Mouse (Mus musculus) layer of hippocampus, adult 2 months (tissue): ENCODE results near the gene Psmb5. TPM values are rescaled to one million over a fixed set of nuclear protein-coding genes. Genes with fewer than 3 reads are reported as not detected.

Experiments used
- DNase-seq, 2 experiments: peaks; one replicate each; pipeline ENCODE4 v3.0.0; 2022; ENCODE audit warnings: low spot score in 2 of 2
- H3K27ac ChIP-seq: fragments of 200-600 bp; 2 replicates; pipeline ENCODE4 v1.8.1; 2022
- H3K4me3 ChIP-seq: fragments of 200-600 bp; 2 replicates; pipeline ENCODE4 v1.8.1; 2022; ENCODE audit warnings: mild to moderate bottlenecking
- CTCF ChIP-seq: fragments of 200-600 bp; conservative IDR thresholded peaks from 2 replicates; pipeline ENCODE4 v1.8.1; 2022; ENCODE audit warnings: antibody characterized with exemption, mild to moderate bottlenecking, moderate library complexity
- total RNA-seq, 2 experiments: library from RNA; stranded (reverse); gene quantifications; 2 replicates each; pipeline ENCODE4 v1.2.3; 2021

Gene Psmb5
- total RNA-seq, 2 experiments from 2014 or later = 199 to 218 TPM

DNA sequence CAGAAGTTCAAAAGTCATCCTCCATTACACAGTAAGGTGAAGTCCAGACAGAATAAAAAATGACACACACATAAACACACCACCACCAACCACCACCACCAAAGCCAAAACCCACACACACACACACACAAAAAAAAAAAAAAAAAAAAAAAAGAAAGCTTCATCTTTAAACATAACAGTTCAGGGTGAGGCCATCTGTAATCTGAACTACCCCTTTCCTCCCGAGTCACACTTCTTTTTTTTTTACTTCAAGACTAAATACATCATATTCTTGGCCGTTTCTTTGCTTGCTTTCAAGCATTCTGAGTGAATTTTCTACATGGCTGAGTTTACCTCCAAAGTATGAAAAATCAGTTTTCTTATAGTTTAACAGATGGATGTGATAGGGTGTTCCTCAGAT lies 16.2 kb downstream of the Psmb5 start:
- no peak for TF ChIP-seq CTCF
- no peak overlapping the region for H3K4me3 ChIP-seq
- no peak for DNase-seq
- no peak overlapping the region for H3K27ac ChIP-seq

DNA sequence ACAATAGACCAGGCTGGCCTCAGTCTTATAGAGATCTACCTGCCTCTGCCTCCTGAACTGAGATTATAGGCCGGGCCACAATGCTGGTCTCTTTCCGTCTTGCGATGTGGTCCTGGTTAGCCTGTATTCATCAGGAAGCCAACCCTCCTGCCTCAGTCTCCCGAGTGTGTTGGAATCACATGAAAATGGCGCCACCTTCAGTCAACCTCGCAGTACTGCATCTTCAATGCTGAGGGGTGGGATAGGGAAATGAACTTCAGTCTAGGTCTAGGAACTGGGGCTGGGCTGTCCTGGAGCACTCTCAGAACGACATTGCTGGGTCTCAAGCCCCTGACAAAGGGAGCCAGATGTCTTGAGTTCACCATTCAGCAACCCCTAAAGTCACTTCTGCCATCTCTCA lies 20.7 kb downstream of the Psmb5 start:
- no peak for DNase-seq
- no peak overlapping the region for H3K4me3 ChIP-seq
- no peak overlapping the region for H3K27ac ChIP-seq
- peak; percentile 67 for TF ChIP-seq CTCF

DNA sequence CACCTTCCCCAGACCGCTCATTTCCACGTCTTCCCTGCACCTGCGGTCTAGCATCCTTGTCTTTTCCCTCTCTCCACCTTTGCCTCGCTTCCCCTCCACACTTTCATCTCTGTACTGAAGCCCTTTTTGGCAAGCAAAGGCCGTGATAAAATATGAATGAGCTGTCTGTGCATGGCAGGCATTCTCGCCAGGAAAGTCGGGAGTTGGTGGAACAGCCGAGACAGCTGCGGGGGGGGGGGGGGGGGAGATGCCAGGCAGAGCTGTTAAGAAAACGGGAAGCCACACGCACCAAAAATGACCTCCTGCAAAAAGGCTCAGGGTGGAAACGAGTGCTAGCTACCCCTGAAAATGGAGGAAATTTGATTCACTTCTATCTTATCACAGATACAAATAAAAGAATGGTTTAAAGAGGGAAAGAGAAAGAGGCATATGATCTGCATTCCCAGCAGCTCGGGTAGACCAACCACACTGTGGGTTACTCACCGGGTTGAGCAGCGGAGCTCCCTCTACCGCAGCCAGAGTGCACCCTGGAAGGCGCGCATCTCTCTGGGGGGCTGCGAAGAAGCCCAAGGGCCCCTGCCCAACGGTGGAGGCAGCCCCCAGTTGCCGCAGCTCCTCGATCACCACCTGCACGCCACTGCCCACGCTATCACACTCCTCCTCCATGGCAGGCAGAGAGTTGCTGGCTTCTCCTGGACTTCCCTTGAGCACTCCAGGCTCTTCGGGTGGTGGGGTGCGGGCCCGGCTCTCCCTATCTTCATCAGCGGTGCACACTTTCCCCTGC lies 23.0 kb downstream of the Psmb5 start:
- TF ChIP-seq CTCF = no peak
- H3K4me3 ChIP-seq = peak overlapping the region; percentile 34
- DNase-seq = no peak

DNA sequence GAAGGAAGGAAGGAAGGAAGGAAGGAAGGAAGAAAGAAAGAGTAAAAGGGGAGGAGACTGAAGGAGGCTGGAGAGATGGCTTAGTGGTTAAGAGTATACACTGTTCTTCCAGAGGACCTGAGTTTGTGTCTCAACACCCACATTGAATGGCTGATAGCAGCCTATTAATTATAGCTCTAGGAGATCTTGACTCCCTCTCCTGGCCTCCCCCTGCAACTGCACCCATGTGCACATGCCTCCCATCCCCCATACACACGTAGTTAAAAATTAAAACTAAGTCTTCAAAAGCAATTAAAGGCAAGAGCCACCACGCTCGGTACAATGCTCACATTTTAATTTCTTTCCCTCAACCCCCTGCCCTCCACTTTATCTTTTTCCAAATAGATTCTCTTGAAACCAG lies 23.8 kb downstream of the Psmb5 start:
- H3K4me3 ChIP-seq = no peak overlapping the region
- peak; percentile 57 for TF ChIP-seq CTCF
- peak overlapping the region; percentile 84; the same call in 1 of the 2 replicates for H3K27ac ChIP-seq
- no peak for DNase-seq

More for the DNA sequence above, 23.0 kb downstream of the Psmb5 start:
- peak overlapping the region; percentile 84 for H3K27ac ChIP-seq

DNA sequence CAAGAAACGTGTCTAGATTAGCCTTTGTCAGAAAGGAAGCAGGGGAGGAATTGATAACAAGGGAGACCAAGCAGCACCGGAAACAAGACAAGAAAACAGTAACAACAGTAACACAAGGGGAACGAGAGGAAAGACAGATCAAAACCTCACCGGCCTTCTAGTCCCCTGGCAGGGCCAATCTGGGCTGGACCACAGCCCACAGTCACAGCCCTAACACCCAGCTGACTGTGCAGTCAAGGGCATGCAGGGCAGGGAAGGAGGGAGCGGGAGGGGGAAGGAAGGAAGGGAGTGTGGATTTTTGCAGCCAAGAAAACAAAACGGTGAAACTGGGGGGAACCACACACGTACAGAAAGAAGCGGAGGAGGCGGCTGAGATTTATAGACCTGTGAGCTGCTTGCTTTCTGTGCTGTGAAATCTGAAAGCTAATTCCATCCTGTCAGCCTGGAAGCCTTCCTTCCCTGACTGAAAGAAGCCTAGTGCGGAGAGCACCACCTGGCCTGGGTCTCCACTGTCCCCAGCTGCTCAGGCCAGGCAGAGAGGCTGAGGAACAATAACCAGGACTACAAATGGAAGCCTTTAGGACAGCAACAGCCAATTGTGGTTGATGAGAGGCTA lies 25.4 kb downstream of the Psmb5 start:
- no peak for DNase-seq

DNA sequence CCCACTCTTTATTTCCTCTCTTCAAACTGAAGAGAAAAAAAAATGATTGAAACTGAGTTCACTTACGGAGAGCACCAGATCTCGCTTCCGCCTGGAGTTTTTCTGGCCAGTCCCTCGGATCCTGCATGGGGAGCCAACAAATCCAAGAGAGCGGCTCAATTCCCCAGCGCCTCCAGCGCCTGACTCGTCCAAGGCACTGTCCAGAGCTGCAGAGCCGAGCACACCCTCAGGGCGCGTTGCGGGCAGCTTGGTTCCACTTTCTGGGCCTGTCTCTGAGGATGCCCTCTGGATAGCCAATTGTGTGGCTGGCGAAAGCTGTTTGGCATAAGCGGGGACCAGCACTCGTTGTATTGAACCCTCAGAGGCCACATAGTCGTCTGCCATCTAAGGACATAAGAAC lies 26.8 kb downstream of the Psmb5 start:
- TF ChIP-seq CTCF = no peak
- no peak for DNase-seq
- Histone ChIP-seq H3K27ac (no peak overlapping the region), H3K4me3 (no peak overlapping the region)

More for the DNA sequence above, 25.4 kb downstream of the Psmb5 start:
- H3K27ac ChIP-seq = peak overlapping the region; percentile 55
- H3K4me3 ChIP-seq = no peak overlapping the region
- no peak for TF ChIP-seq CTCF

DNA sequence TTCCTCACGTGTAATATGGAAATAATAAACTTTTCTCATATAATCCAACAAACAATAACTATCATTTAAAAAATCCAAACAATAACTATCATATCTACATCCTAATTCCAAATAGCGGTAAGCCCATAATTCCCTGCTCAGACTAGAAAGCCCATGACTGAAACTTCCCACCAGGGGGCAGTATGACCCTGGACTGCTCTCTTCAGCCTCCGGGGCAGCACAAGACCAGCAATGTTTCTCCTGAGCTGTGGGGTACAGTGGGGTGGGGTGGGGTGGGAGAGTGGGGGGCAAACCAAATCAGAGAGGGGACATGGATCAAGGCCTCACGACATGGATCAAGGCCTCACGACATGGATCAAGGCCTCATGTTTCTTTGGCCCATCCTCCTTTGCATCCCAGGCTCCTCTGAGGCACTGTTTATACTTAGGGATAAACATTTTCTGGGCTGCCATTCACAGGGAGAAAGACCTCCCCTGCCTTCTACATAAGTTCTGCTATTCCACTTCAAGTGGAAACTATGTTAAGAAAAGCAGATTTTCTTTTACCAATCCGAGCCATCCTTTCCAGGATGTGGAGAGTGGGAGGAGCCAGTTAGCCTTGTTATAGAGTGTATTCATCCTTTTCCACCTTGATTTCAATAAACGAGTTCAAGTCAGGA lies 34.0 kb downstream of the Psmb5 start:
- TF ChIP-seq CTCF = peak; percentile 78
- DNase-seq = peak in 1 of 2 experiments; percentile 73
- H3K27ac ChIP-seq = no peak overlapping the region
- H3K4me3 ChIP-seq = no peak overlapping the region

DNA sequence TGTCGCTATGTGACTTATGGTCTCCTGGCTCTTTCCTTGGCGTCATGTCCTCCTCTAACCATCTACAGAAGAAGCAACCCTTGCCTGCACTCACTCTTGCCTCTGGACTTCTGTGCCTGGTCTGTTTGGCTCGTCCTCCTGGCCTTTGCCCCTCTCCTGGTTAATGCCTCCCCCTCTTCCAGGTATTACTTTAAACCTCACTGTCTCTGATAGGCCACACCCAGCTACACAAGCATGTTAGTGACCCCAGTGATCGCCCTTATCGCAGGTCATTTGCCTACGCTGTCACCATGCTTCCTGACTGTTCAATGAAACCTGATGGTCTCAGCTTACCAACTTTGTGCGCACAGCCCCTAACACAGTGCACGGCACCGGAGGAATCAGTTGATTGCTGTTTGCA lies 35.3 kb downstream of the Psmb5 start:
- TF ChIP-seq CTCF = no peak
- H3K27ac ChIP-seq = no peak overlapping the region
- DNase-seq = no peak
- H3K4me3 ChIP-seq = no peak overlapping the region

DNA sequence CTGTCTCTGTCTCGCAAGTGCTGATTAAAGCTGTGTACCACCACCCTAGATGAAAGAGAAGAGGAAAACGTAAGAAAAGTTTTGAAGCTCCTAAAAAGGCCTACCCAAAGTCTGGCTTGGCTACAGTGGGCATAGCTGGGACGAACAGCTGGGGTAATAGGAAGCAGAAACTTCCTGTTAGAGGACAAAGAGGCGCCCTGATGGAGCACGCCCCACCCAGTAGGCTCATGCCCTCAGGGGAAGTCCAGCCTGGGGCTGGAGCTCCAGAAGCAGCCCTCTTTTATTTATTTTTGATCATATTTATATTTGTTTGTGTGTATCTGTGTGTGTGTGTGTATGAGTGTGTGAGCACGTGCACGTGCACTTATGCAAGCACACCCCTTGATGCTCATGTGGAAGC lies 38.2 kb downstream of the Psmb5 start:
- no peak for TF ChIP-seq CTCF
- H3K4me3 ChIP-seq = no peak overlapping the region
- DNase-seq = no peak

DNA sequence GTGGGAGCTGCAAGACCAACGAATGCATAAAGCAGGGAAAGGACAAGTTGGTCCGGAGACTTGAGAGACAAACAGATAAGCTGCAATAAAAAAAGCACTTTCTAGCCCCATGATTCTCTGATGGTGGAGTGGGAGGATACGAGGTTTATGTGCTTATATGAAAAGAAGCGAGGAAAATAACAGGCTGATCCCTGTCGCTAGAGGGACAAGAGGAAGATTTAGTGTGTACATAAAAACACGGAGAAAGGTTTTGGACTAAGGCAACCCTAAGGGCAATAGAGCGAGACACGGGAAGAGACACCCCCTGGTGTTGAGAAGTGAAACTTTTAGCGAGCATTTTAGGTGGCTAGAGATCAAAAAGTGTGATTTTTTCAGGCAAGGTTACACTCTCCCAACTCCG lies 39.8 kb downstream of the Psmb5 start:
- peak; percentile 80 for TF ChIP-seq CTCF
- H3K27ac ChIP-seq = peak overlapping the region; percentile 58; the same call in 1 of the 2 replicates
- peak overlapping the region; percentile 66 for H3K4me3 ChIP-seq
- no peak for DNase-seq

More for the DNA sequence above, 38.2 kb downstream of the Psmb5 start:
- no peak overlapping the region for H3K27ac ChIP-seq

DNA sequence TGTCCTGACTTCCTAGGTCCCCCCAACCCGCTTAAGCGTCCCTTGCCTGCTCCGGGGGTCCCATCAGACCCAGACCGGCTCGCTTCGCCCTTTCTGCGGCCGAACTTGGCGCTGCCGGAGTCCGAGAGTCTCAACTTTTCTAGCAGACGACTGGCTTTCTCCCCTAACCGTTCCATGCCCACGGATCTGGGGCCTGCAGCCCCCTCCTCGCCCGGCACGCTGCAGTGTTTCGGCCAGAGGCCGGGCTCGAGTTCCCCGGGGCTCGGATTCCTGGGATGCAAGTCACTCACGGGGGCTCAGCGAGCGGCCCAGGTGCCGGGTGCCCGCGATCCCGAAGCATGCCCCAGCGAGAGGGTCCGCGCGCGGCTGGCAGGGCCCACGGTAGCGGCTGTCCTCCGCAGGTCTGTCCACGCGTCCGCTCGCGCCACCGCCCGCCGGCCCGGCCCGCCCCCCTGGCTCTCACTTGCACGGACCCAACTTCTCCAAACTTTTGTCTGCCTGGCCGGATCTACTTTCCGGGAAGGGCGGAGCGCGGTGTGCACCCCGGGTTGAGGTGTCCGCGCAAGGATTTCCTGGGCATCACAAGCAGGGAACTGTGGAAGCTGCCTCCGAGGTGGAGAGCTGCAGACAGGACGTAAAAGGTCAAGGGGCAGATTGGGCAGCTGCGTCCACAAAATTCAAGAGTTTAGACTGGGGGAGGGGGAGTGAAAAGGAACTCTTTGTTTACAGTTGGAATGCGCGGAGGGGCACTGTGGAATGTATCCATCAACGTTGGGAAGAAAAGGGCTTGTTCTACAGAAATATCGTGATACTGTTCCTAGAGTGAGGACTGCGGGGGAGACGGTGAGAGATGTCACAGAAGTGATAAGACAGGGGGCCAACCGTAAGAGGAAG lies 40.5 kb downstream of the Psmb5 start, which contains the start of gene Ajuba:
Gene Ajuba (minus strand): TSS at position 470 of the 894 bp plus-strand sequence.
- Histone ChIP-seq H3K27ac (peak within 1 kb of the TSS; percentile 58; the same call in 1 of the 2 replicates), H3K4me3 (peak within 1 kb of the TSS; percentile 66)
- peak; percentile 59 to 60 for DNase-seq
- TF ChIP-seq CTCF = no peak
